Mouse (Mus musculus): ENCODE measurements around the gene Plscr4. TPM values are rescaled to one million over a fixed set of nuclear protein-coding genes. Genes with fewer than 3 reads are reported as not detected.

Gene Plscr4
- total and polyA plus RNA-seq, 3 experiments = not detected

- Histone ChIP-seq H3K9me3 (replicated peaks; ENCODE audit: insufficient read depth, low read length) (no peaks in the 10 kb centered on the region), H3K4me3 (ENCODE audit: control insufficient read depth in 1 of 2, insufficient read depth in 1 of 2, low read depth in 2 of 2, low read length in 2 of 2) (no peak overlapping the region), H3K36me3 (ENCODE audit: control insufficient read depth in 1 of 2, insufficient read depth in 2 of 2, low read length in 2 of 2) (no peaks in the 10 kb centered on the region), H3K27me3 (ENCODE audit: control insufficient read depth in 1 of 2, insufficient read depth in 2 of 2, low read length in 2 of 2) (no peaks in the 10 kb centered on the region), H3K79me2 (ENCODE audit: control insufficient read depth, insufficient read depth, low read length, poor library complexity) (no peaks in the 10 kb centered on the region), H3K9ac (ENCODE audit: control insufficient read depth, low read depth, low read length, poor library complexity, severe bottlenecking) (no peak overlapping the region), H3K27ac (ENCODE audit: control insufficient read depth, low read depth, low read length) (no peak overlapping the region), H3K4me1 (ENCODE audit: control insufficient read depth in 1 of 2, insufficient read depth in 2 of 2, low read length in 2 of 2) (no peaks in the 10 kb centered on the region)
- no peak for DNase-seq (ENCODE audit: low read depth, low spot score)
- TF ChIP-seq USF2 (IDR thresholded peaks at IDR 0.05; ENCODE audit: borderline replicate concordance in 1 of 2, insufficient read depth in 1 of 2, low read depth in 1 of 2, low read length in 2 of 2) (no peak), ELF1 (IDR thresholded peaks at IDR 0.05; ENCODE audit: low read depth, low read length) (no peak), ZKSCAN1 (IDR thresholded peaks at IDR 0.05; ENCODE audit: low read depth, low read length) (no peak), ZMIZ1 (IDR thresholded peaks at IDR 0.05; ENCODE audit: low read depth, low read length) (no peak), POLR2AphosphoS2 (IDR thresholded peaks at IDR 0.05; ENCODE audit: low read length) (no peak), POLR2A (IDR thresholded peaks at IDR 0.05; ENCODE audit: control insufficient read depth in 1 of 2, insufficient read depth in 1 of 2, low read depth in 1 of 2, low read length in 2 of 2, poor library complexity in 1 of 2) (no peak), USF1 (IDR thresholded peaks at IDR 0.05; ENCODE audit: low read depth, low read length) (no peak), BHLHE40 (IDR thresholded peaks at IDR 0.05; ENCODE audit: borderline replicate concordance, low read depth, low read length) (no peak), EP300 (IDR thresholded peaks at IDR 0.05; ENCODE audit: low read depth in 1 of 2, low read length in 2 of 2) (no peak), POLR2AphosphoS5 (IDR thresholded peaks at IDR 0.05; ENCODE audit: borderline replicate concordance, low read depth, low read length) (no peak), GABPA (IDR thresholded peaks at IDR 0.05; ENCODE audit: low read depth, low read length) (no peak), TBP (IDR thresholded peaks at IDR 0.05; ENCODE audit: low read depth, low read length) (no peak), UBTF (IDR thresholded peaks at IDR 0.05; ENCODE audit: borderline replicate concordance, insufficient read depth, low read depth, low read length) (no peak), KAT2A (conservative IDR thresholded peaks at IDR 0.05; ENCODE audit: low read depth, low read length) (no peak), RAD21 (IDR thresholded peaks at IDR 0.05; ENCODE audit: low read depth, low read length) (no peak), CTCF (IDR thresholded peaks at IDR 0.05 in 2 of 3, conservative IDR thresholded peaks at IDR 0.05 in 1 of 3; ENCODE audit: control insufficient read depth in 1 of 3, insufficient read depth in 1 of 3, low read depth in 2 of 3, low read length in 3 of 3, poor library complexity in 1 of 3, severe bottlenecking in 1 of 3) (no peak)
Measured at GRCm38 (mm10) chr9:92467724-92468123, 10.6 kb downstream of the Plscr4 start.

DNA sequence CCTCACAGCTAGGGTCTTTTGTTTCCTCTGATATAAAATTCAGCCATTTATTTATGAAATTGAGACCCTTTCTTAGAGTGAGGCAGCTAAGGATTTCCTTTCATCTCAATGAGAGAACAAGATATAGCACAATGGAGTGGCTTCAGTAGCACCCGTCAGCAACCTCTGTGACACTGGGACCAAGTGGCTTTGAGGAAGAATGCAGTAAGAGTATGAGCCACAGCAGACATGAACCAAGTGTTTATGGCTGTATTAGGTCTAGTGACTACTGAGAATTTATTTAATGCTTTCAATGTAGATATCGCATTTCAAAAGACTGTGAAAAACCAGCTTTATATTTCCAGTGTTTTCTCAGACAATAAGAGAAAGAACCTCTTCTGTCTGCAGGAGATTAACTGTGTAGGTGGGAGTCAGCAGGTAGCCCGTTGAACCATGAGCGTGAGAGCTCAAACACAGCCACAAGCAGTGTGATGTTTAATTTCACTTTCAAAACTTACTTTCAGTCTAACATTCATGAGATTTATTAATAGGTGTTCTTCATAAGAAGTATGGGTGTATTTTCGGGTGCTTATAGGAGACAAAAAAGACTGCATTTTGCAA is 15.2 kb downstream of the Plscr4 start:
- H3K36me3 ChIP-seq (ENCODE audit: control insufficient read depth in 1 of 2, insufficient read depth in 2 of 2, low read length in 2 of 2) = no peaks in the 10 kb centered on the region
- H3K79me2 ChIP-seq (ENCODE audit: control insufficient read depth, insufficient read depth, low read length, poor library complexity) = no peaks in the 10 kb centered on the region
- no peak for DNase-seq (ENCODE audit: low read depth, low spot score)
- H3K27ac ChIP-seq (ENCODE audit: control insufficient read depth, low read depth, low read length) = no peak overlapping the region
- no peaks in the 10 kb centered on the region for H3K27me3 ChIP-seq (ENCODE audit: control insufficient read depth in 1 of 2, insufficient read depth in 2 of 2, low read length in 2 of 2)
- no peaks in the 10 kb centered on the region for H3K4me1 ChIP-seq (ENCODE audit: control insufficient read depth in 1 of 2, insufficient read depth in 2 of 2, low read length in 2 of 2)
- no peaks in the 10 kb centered on the region for H3K9me3 ChIP-seq (replicated peaks; ENCODE audit: insufficient read depth, low read length)
- TF ChIP-seq CHD2 (IDR thresholded peaks at IDR 0.05; ENCODE audit: low read length) (no peak), ETS1 (IDR thresholded peaks at IDR 0.05; ENCODE audit: low read depth, low read length) (no peak), MAFK (IDR thresholded peaks at IDR 0.05; ENCODE audit: borderline replicate concordance, low read depth, low read length) (no peak), E2F4 (IDR thresholded peaks at IDR 0.05; ENCODE audit: borderline replicate concordance, low read depth, low read length) (no peak), MAX (IDR thresholded peaks at IDR 0.05; ENCODE audit: low read length) (no peak), RAD21 (IDR thresholded peaks at IDR 0.05; ENCODE audit: low read depth, low read length) (no peak), ELF1 (IDR thresholded peaks at IDR 0.05; ENCODE audit: low read depth, low read length) (no peak), TCF12 (IDR thresholded peaks at IDR 0.05; ENCODE audit: low read depth, low read length) (no peak), JUND (IDR thresholded peaks at IDR 0.05; ENCODE audit: low read depth, low read length) (no peak), CTCF (IDR thresholded peaks at IDR 0.05 in 2 of 3, conservative IDR thresholded peaks at IDR 0.05 in 1 of 3; ENCODE audit: control insufficient read depth in 1 of 3, insufficient read depth in 1 of 3, low read depth in 2 of 3, low read length in 3 of 3, poor library complexity in 1 of 3, severe bottlenecking in 1 of 3) (no peak), MYB (IDR thresholded peaks at IDR 0.05; ENCODE audit: low read depth, low read length) (no peak), POLR2AphosphoS2 (IDR thresholded peaks at IDR 0.05; ENCODE audit: low read length) (no peak), GABPA (IDR thresholded peaks at IDR 0.05; ENCODE audit: low read depth, low read length) (no peak), MXI1 (IDR thresholded peaks at IDR 0.05; ENCODE audit: low read depth, low read length) (no peak), EP300 (IDR thresholded peaks at IDR 0.05; ENCODE audit: low read depth in 1 of 2, low read length in 2 of 2) (no peak), USF1 (IDR thresholded peaks at IDR 0.05; ENCODE audit: low read depth, low read length) (no peak), ZKSCAN1 (IDR thresholded peaks at IDR 0.05; ENCODE audit: low read depth, low read length) (no peak), KAT2A (conservative IDR thresholded peaks at IDR 0.05; ENCODE audit: low read depth, low read length) (no peak), UBTF (IDR thresholded peaks at IDR 0.05; ENCODE audit: borderline replicate concordance, insufficient read depth, low read depth, low read length) (no peak)
- H3K9ac ChIP-seq (ENCODE audit: control insufficient read depth, low read depth, low read length, poor library complexity, severe bottlenecking) = no peak overlapping the region
- H3K4me3 ChIP-seq (ENCODE audit: control insufficient read depth in 1 of 2, insufficient read depth in 1 of 2, low read depth in 2 of 2, low read length in 2 of 2) = no peak overlapping the region
